Mouse (Mus musculus) kidney, adult 2 months (tissue): ENCODE measurements around the gene Clta. TPM values are rescaled to one million over a fixed set of nuclear protein-coding genes. Genes with fewer than 3 reads are reported as not detected.
A peak's percentile ranks its signal among the peaks of the same experiment; 100 is the strongest.

ENCODE experiments used
- DNase-seq: peaks from one replicate; pipeline ENCODE4 v3.0.0; 2021
- H3K27ac ChIP-seq: fragments of 200-500 bp; 2 replicates; pipeline ENCODE4 v1.5.1; 2012; ENCODE audit warnings: low read depth, low read length, control low read depth, inconsistent platforms; ENCODE audit not compliant: insufficient read depth
- H3K27me3 ChIP-seq: fragments of 200-500 bp; replicated peaks from 2 replicates; pipeline ENCODE4 v1.6.1; 2012; ENCODE audit warnings: mild to moderate bottlenecking, moderate library complexity, low read length, inconsistent platforms; ENCODE audit not compliant: control insufficient read depth, insufficient read depth
- H3K36me3 ChIP-seq: fragments of 200-500 bp; 2 replicates; pipeline ENCODE4 v1.6.1; 2012; ENCODE audit warnings: mild to moderate bottlenecking, moderate library complexity, low read length, inconsistent platforms; ENCODE audit not compliant: control insufficient read depth, insufficient read depth
- H3K4me1 ChIP-seq: fragments of 200-500 bp; 2 replicates; pipeline ENCODE4 v1.6.1; 2011; ENCODE audit warnings: low read length; ENCODE audit not compliant: control insufficient read depth, insufficient read depth
- H3K4me3 ChIP-seq: fragments of 200-500 bp; 2 replicates; pipeline ENCODE4 v1.5.1; 2011; ENCODE audit warnings: mild to moderate bottlenecking, low read depth, low read length, control low read depth; ENCODE audit not compliant: insufficient read depth
- CTCF ChIP-seq: fragments of 200-500 bp; conservative IDR thresholded peaks from 2 replicates; pipeline ENCODE4 v1.5.1; 2011; ENCODE audit warnings: low read depth, mild to moderate bottlenecking, control low read depth, low read length, moderate library complexity, mixed read lengths; ENCODE audit not compliant: insufficient read depth, insufficient read length
- POLR2A ChIP-seq: fragments of 200-500 bp; IDR thresholded peaks from one replicate; pipeline ENCODE4 v1.6.1; 2011; ENCODE audit warnings: low read depth, low read length, control low read depth
- WGBS: fragments of 180-500 bp; shearing (Covaris S2); methylation state at CpG from one replicate; pipeline ENCODE4 v1.1.7; 2018; 5-methylcytosine and 5-hydroxymethylcytosine counted together
- polyA plus RNA-seq: library from polyadenylated mRNA; depleted of rRNA; stranded (reverse); fragments of >200 nt; gene quantifications from 2 replicates; pipeline ENCODE4 v1.2.3, GENCODE M21; 2012; rRNA removed

Clta gene
- polyA plus RNA-seq = 212 and 261 TPM in 2 replicates

DNA sequence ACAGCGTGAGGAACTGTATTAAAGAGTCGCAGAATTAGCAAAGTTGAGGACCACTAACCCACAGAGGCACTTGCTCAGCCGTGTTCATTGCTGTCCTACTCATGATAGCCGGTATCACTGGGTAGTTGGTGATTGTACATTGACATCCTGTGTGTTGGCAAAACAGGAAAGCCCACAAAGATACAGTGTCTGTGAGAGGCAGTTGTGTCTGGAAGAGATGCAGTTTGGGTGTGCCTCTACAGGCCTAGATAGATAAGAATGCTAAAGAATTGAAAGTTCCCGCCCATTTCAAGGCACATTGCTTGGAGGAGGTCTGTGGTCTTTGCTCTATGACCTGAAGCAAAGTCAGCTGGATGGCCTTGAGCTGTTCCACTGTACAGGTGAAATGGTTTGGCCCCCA, at the start of gene Clta:
Clta (plus strand) TSS at position 327 of the 400 bp plus-strand sequence.
- Histone ChIP-seq H3K36me3 (no peaks in the 10 kb centered on the region), H3K4me3 (no peak within 1 kb of the TSS), H3K27me3 (no peaks in the 10 kb centered on the region), H3K27ac (no peak within 1 kb of the TSS), H3K4me1 (no peaks in the 10 kb centered on the region)
- 90% methylated on average over 5 of the region's 5 CpGs for WGBS
- TF ChIP-seq CTCF (no peak), POLR2A (no peak)
- no peak for DNase-seq

DNA sequence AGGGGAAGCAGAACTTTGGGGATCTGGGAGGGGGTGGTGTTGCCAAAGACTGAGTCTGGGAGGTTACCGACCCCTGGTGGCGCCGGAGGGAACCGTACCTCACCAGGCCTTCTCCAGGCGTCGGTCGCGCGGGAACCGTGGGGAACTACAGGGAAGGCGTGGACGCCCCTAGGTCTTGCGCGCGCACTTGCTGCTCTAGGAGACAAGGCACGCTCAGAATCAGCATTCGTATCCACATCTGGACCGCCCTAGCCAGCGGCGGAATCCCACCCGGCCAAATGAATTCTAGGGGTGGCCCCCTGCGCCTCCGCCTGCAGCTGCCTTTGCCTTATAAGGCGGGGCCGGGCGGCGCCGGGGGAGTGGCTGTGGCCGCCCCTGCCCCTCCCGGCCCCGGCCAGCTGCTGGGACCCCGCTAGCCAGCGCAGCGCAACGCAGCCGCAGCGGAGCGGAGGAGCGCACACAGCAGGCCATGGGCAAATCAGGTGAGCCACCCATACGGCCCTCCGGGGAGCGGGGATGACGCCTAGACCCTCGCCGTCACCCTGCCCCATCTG, 46.9 kb upstream of the Clta start, which contains the start of gene Glipr2:
Glipr2 (plus strand) TSS at position 110 of the 554 bp plus-strand sequence.
- Histone ChIP-seq H3K4me3 (peak within 1 kb of the TSS; percentile 30), H3K27ac (no peak within 1 kb of the TSS), H3K36me3 (no peaks in the 10 kb centered on the region), H3K27me3 (no peaks in the 10 kb centered on the region), H3K4me1 (no peaks in the 10 kb centered on the region)
- DNase-seq = peak; percentile 59
- TF ChIP-seq POLR2A = no peak
- peak; percentile 66 for TF ChIP-seq CTCF
- 1% methylated on average over 45 of the region's 45 CpGs for WGBS

DNA sequence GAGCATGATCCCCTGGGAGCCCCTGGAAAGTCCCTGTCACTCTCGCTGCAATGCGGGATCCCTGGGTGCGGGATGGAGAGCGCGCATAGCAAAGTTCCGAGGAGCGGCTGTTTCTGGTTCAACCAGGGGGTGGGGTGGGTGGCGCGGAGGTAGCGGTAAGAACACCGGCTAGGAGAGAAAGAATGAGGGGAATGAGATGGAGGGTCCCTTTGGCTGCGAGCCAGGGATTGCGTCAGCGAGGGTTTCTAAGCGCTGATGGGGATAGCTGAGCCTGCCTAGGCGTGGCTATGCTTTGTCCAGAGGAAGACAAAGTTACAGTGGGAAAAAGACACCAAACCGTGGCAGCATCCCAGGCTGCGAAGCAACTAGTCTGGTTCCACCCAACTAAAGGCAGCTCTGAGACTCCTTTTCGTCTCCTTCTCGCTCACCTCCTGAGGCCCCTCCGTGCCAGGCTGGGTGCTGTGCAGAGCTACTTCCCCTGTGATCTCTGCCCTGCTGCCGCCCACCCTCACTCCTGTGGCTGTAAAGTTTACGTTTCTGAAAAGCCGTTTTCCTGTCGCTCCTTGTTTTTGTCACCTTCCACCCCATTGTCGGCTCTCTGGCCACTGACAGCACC, 46.3 kb upstream of the Clta start:
- Histone ChIP-seq H3K4me1 (no peaks in the 10 kb centered on the region), H3K36me3 (no peaks in the 10 kb centered on the region), H3K27me3 (no peaks in the 10 kb centered on the region), H3K4me3 (peak overlapping the region; percentile 30), H3K27ac (no peak overlapping the region)
- TF ChIP-seq POLR2A (no peak), CTCF (no peak)
- under 1% methylated on average over 26 of the region's 26 CpGs for WGBS
- peak; percentile 20 for DNase-seq

DNA sequence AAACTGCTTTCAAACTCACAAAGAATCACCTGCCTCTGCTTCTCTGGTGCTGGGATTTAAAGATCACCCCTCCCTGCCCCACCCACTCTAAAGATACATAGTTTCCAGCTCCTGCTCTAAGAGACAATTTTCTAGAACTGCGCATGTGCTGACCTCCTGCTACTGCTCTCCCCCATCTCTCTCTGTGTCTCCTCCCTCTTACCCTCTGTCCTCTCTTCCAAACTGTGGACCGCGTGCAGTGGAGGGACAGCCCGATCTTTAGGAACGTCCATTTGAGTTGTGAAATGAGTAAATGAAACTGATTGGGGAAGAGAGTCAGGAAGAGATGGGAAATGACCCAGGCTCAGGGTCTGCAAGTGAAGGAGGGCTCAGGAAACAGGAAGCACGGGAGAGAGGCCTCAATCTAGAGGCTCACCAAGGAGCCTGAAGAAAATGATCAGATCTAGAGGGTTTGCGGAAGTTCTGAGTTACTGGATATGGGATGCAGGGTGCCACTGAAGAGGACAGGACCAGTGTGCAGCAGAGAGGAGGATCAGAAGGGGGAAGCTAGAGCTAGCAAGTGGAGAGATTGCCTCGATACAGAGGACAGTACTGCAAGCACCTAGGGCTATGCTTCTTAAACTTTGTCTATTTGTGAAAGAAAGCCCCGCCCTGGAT, 44.6 kb upstream of the Clta start:
- Histone ChIP-seq H3K4me1 (no peaks in the 10 kb centered on the region), H3K4me3 (no peak overlapping the region), H3K36me3 (no peaks in the 10 kb centered on the region), H3K27me3 (no peaks in the 10 kb centered on the region), H3K27ac (no peak overlapping the region)
- DNase-seq = no peak
- TF ChIP-seq POLR2A (no peak), CTCF (no peak)
- 55% methylated on average over 9 of the region's 9 CpGs for WGBS

DNA sequence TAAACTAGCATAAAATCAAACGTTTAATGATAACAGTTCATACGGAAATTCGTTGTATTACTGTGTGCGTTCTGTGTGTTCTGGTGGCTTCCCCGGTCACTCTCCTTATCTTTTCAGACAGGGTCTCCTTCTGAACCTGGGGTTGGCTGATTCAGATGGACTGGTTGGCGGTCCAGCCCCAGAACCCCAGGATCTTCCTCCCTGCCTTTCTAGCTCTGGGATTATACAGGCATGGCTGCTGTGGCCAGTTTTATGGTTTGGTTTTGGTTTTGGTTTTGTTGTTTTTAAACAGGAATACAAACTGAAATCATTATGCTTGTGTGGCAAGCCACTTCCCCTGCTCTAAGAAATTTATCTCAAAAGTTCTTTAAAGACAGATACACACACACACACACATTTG, 44.0 kb upstream of the Clta start:
- WGBS = 87% methylated on average over 6 of the region's 6 CpGs
- H3K27ac ChIP-seq = no peak overlapping the region
- no peak for DNase-seq
- H3K4me3 ChIP-seq = no peak overlapping the region
- TF ChIP-seq CTCF (no peak), POLR2A (no peak)
- H3K36me3 ChIP-seq = no peaks in the 10 kb centered on the region
- no peaks in the 10 kb centered on the region for H3K4me1 ChIP-seq
- no peaks in the 10 kb centered on the region for H3K27me3 ChIP-seq

DNA sequence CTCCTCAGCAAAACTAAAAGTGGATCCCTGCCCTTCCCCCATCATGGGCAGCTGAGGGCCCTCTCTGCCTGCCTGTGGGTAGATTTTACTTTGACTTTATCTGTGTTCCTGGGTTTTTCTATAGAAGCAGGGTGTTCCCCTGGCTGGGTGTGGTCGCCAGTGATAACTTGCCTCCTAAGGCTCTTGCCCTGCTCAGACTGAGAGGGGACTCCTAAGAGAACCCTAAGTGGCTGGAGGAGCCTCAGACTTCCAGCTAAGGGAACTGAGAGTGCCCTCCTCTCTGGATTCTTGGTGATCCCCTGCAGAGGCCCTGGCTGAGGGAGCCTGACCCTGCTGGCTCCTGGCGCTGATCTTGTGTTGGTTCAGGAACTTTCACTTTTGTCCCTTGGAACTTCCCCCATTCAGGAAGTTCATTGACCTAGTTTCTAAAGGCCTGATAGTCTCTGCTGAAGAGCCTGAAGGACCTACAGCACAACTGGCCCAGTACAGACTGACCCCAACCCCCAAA, 39.9 kb upstream of the Clta start:
- no peak overlapping the region for H3K27ac ChIP-seq
- no peaks in the 10 kb centered on the region for H3K36me3 ChIP-seq
- 38% methylated on average over 2 of the region's 2 CpGs for WGBS
- H3K4me3 ChIP-seq = no peak overlapping the region
- no peaks in the 10 kb centered on the region for H3K4me1 ChIP-seq
- DNase-seq = peak; percentile 81
- H3K27me3 ChIP-seq = no peaks in the 10 kb centered on the region
- TF ChIP-seq POLR2A (no peak), CTCF (no peak)

DNA sequence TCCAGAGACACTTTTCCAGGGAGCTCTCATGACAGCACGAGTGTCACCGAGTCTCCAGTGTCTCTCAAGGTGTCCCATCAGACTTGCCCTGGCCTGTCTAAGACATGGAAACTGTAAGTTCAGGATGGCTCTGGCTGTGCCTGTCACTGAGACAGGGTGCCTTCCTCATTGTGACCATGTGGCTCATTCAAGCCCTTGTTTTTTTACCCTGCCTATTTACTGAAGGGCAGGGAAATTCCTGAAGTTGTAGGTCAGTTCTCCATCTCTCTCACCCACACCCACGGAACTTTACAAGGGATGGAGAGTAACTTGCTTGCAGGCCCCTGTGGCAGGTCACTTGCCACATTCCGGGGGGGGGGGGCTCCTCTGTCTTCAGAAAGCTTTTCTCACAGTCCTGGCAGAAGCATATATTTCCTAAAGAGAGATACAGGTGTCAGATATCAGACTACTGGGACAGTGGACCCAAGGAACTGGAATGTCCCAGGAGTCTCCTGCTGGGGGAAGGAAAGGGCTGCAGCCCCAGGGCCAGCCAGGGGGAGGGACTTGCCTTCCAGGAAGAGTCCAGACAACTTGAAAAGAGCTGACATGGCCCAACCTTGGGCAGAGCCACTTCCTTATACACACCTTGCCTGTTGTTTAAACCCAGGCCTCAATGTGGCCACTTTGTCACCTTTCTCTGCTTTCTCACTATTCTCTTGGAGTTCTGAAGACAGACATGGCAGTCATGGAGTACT, 39.1 kb upstream of the Clta start:
- TF ChIP-seq CTCF (no peak), POLR2A (no peak)
- no peak overlapping the region for H3K27ac ChIP-seq
- WGBS = 41% methylated on average over 4 of the region's 4 CpGs
- H3K27me3 ChIP-seq = no peaks in the 10 kb centered on the region
- H3K36me3 ChIP-seq = no peaks in the 10 kb centered on the region
- DNase-seq = no peak
- no peak overlapping the region for H3K4me3 ChIP-seq
- no peaks in the 10 kb centered on the region for H3K4me1 ChIP-seq
